Mouse (Mus musculus): ENCODE measurements around the gene Olfr811.

- TF ChIP-seq CTCF (IDR thresholded peaks at IDR 0.05; ENCODE audit: low read depth, low read length) (no peak), POLR2A (IDR thresholded peaks at IDR 0.05; ENCODE audit: extremely low read depth, insufficient read depth, low read length) (no peak)
Observed at GRCm38 (mm10) chr10:129765182-129765581, 39.0 kb downstream of the Olfr811 start, which contains the start of gene Olfr808.

Measured in liver, adult 2 months (tissue).